Mouse (Mus musculus): ENCODE results near the gene Aifm1.

DNA sequence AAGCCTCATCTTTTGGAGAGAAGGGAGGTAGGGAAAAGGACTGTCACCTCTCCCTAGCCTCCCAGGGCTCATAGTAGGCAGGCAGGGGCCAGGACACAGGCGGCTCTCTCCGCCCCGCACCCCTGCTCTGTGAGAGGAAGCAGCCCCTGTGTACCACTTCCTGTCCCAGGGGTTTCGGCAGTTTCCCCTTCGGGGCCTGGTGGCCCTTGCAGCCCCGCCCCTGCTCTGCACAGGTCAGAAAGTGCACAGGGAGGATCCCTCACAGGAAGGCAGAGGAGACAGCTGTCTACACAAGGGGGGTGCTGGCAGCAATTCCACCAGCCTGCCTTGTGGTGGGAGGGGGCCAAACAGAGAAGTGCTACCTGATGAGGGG is 79.8 kb downstream of the Aifm1 start:
- TF ChIP-seq CTCF (IDR thresholded peaks at IDR 0.05; ENCODE audit: low read depth) (no peak), EP300 (IDR thresholded peaks at IDR 0.05; ENCODE audit: low read depth) (no peak)
